Mouse (Mus musculus): ENCODE measurements around the gene Olfr124. TPM values are rescaled to one million over a fixed set of nuclear protein-coding genes. Genes with fewer than 3 reads are reported as not detected.

Gene Olfr124
- not detected in 2 replicates for polyA plus RNA-seq (2012; rRNA removed)

DNA sequence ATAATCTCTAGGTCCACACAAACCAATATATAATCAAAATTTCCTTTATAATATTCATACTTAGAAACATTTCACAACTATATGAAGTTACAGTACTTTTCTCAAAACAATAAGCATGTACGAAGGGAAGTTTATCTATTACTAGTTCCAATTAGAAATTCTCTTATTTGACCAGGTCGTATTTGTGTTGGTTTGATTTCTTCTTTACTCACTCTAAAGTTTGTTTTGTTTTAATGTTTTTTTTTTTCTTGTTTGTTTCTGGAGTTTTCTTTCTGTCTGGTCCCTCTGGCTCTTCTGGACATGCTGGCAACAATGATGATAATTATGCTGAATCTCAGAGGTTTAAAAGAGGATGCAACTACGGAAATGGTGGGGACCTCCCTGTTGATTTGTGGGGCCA lies at the start of gene Olfr124:
Gene Olfr124 (plus strand): TSS at position 301 of the 400 bp plus-strand sequence.

DNA sequence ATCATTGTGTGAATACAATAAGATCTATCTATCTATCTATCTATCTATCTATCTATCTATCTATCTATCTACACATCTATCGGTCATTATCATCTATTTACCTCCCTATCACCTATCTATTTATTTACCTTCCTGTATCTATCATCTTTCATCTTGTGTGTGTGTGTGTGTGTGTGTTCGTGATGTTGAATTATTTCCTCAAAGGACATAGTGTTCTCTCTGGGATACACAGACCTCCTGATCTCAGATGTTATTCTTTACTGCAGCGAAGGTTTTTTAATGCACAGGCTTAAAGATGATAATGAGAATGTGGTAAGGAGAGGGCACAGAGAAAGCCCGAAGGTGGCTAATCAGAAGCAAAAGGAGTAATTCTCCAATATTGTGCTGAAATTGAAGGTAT lies 31.4 kb upstream of the Olfr124 start, which contains the start of gene Olfr122:
Gene Olfr122 (plus strand): TSS at position 301 of the 400 bp plus-strand sequence.

DNA sequence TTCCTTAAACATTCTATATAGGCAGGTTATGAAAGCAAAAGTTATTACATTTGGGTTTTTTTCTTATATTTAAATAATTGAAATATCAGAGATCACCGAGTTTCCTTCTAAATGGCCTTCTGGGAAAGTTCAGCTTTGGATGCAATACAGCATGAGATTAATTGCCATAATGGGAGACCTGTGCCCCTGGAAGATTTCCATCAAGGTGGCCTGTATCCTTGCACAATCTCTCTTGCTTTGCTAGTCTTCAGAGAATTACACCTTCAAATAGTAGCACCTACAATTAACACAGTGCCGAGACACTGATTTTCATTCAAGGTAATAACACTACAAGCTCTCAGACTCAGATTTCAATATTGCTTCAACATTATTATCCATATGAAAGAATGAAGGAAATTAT lies 6.5 kb upstream of the Olfr124 start, which contains the start of gene Olfr123:
Gene Olfr123 (plus strand): TSS at position 301 of the 400 bp plus-strand sequence.

DNA sequence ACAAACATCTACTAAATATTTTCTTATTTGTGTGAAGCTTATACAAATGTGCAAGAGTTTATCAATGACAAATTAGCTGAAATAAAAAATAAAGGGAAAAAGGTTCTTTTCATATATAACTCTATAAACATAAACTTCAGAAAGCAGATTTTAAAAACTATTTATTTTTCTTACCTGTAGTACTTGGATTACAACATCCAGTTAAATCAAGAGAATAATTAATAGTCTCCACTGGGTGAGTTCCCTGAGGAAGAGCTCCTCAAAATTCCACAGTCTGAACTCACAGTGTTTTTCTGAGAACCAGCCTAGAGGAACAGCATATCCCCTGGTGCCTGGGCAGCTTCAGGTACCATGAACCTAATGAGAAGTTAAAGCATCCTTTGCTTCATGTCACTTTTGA lies 33.0 kb downstream of the Olfr124 start, which contains the start of gene Olfr125:
Gene Olfr125 (plus strand): TSS at position 301 of the 400 bp plus-strand sequence.

DNA sequence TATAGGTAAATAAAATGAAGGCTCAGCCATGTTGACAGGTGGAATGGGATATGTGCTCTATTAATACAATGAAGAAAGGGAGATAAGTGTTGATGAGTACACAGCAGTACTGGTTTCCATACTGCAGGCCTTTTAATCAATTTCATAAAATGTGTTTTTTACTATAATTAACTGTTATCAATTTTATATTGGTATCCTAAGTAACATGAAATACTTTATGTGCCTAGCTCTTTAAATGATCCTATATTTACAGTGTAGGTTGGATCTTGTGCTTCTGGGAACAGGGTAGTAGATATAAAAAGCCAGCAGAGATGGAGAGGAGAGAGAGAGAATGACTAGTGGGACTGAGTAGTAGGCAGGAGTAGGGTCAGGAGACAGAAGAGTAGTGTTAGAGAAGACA lies 47.5 kb downstream of the Olfr124 start, which contains the start of gene Olfr126:
Gene Olfr126 (plus strand): TSS at position 301 of the 400 bp plus-strand sequence.

Other genes with a start within 250 kb of the Olfr124 start
- gene Olfr112, start 230.4 kb upstream of the Olfr124 start, polyA plus RNA-seq (2012; rRNA removed), result not detected in 2 replicates
- not detected in 2 replicates for gene Olfr113, start 222.2 kb upstream of the Olfr124 start, polyA plus RNA-seq (2012; rRNA removed)
- not detected in 2 replicates for gene Olfr114, start 207.1 kb upstream of the Olfr124 start, polyA plus RNA-seq (2012; rRNA removed)
- gene Olfr115, start 172.8 kb upstream of the Olfr124 start, polyA plus RNA-seq (2012; rRNA removed), result not detected in 2 replicates
- not detected in 2 replicates for gene Olfr116, start 172.7 kb upstream of the Olfr124 start, polyA plus RNA-seq (2012; rRNA removed)
- not detected in 2 replicates for gene Olfr117, start 136.1 kb upstream of the Olfr124 start, polyA plus RNA-seq (2012; rRNA removed)
- not detected in 2 replicates for gene Olfr118, start 132.9 kb upstream of the Olfr124 start, polyA plus RNA-seq (2012; rRNA removed)
- gene Olfr119, start 103.3 kb upstream of the Olfr124 start, polyA plus RNA-seq (2012; rRNA removed), result not detected in 2 replicates
- not detected in 2 replicates for gene Olfr120, start 78.1 kb upstream of the Olfr124 start, polyA plus RNA-seq (2012; rRNA removed)
- not detected in 2 replicates for gene Olfr121, start 51.0 kb upstream of the Olfr124 start, polyA plus RNA-seq (2012; rRNA removed)
- not detected in 2 replicates for gene Olfr122, start 31.3 kb upstream of the Olfr124 start, polyA plus RNA-seq (2012; rRNA removed)
- not detected in 2 replicates for gene Olfr123, start 6.4 kb upstream of the Olfr124 start, polyA plus RNA-seq (2012; rRNA removed)
- gene Olfr125, start 33.1 kb downstream of the Olfr124 start, polyA plus RNA-seq (2012; rRNA removed), result not detected in 2 replicates
- gene Olfr126, start 47.6 kb downstream of the Olfr124 start, polyA plus RNA-seq (2012; rRNA removed), result not detected in 2 replicates
- not detected in 2 replicates for gene Olfr127, start 100.5 kb downstream of the Olfr124 start, polyA plus RNA-seq (2012; rRNA removed)
- not detected in 2 replicates for gene Olfr128, start 120.7 kb downstream of the Olfr124 start, polyA plus RNA-seq (2012; rRNA removed)
- not detected in 2 replicates for gene Olfr761, start 153.2 kb downstream of the Olfr124 start, polyA plus RNA-seq (2012; rRNA removed)